Mouse (Mus musculus) heart, adult 18-20 months (tissue): ENCODE results near the gene Slc9a5. TPM values are rescaled to one million over a fixed set of nuclear protein-coding genes. Genes with fewer than 3 reads are reported as not detected.

Source experiments
- DNase-seq, 2 experiments: peaks; one replicate each; pipeline ENCODE4 v3.0.0; 2021 to 2022; ENCODE audit warnings: mixed read lengths in 1 of 2
- total RNA-seq, 2 experiments: library from RNA; stranded (reverse); gene quantifications; 2 replicates each; pipeline ENCODE4 v1.2.3; 2021

Slc9a5 gene
- total RNA-seq, 2 experiments from 2014 or later: 0.37 to 0.39 TPM

- DNase-seq: no peak
Observed at GRCm38 (mm10) chr8:105354549-105354948, 5.9 kb downstream of the Slc9a5 start.

GRCm38 (mm10) chr8:105355179-105356024 lies 6.8 kb downstream of the Slc9a5 start:
- DNase-seq: peak; percentile 58 to 77

GRCm38 (mm10) chr8:105356681-105357080 lies 8.0 kb downstream of the Slc9a5 start:
- no peak for DNase-seq

- no peak for DNase-seq
Observed at GRCm38 (mm10) chr8:105359208-105359607, 10.6 kb downstream of the Slc9a5 start.

GRCm38 (mm10) chr8:105359646-105360045 lies 11.0 kb downstream of the Slc9a5 start:
- no peak for DNase-seq

GRCm38 (mm10) chr8:105361751-105362702 lies 13.4 kb downstream of the Slc9a5 start:
- peak; percentile 42 to 58 for DNase-seq

- DNase-seq: no peak
Observed at GRCm38 (mm10) chr8:105367107-105367506, 18.5 kb downstream of the Slc9a5 start.

- DNase-seq: no peak
Observed at GRCm38 (mm10) chr8:105372473-105372872, 23.8 kb downstream of the Slc9a5 start.

- no peak for DNase-seq
Observed at GRCm38 (mm10) chr8:105373032-105373431, 24.4 kb downstream of the Slc9a5 start, which contains the start of gene Plekhg4. TSS of gene Plekhg4 (plus strand) at chr8:105373274.

- no peak for DNase-seq
Observed at GRCm38 (mm10) chr8:105374513-105374966, 25.9 kb downstream of the Slc9a5 start.

- peak in 1 of 2 experiments; percentile 45 for DNase-seq
Observed at GRCm38 (mm10) chr8:105378673-105379072, 30.0 kb downstream of the Slc9a5 start.

GRCm38 (mm10) chr8:105380308-105380707 lies 31.7 kb downstream of the Slc9a5 start:
- no peak for DNase-seq

- DNase-seq: no peak
Observed at GRCm38 (mm10) chr8:105384070-105384469, 35.4 kb downstream of the Slc9a5 start.

GRCm38 (mm10) chr8:105387151-105387550 lies 38.5 kb downstream of the Slc9a5 start:
- peak in 1 of 2 experiments; percentile 18 for DNase-seq

- peak; percentile 42 to 73 for DNase-seq
Observed at GRCm38 (mm10) chr8:105389096-105389495, 40.5 kb downstream of the Slc9a5 start.

GRCm38 (mm10) chr8:105393089-105393787 lies 44.6 kb downstream of the Slc9a5 start:
- DNase-seq: peak; percentile 25 to 39

GRCm38 (mm10) chr8:105393915-105394314 lies 45.3 kb downstream of the Slc9a5 start:
- DNase-seq: no peak

GRCm38 (mm10) chr8:105397747-105398146 lies 49.1 kb downstream of the Slc9a5 start:
- peak; percentile 68 to 74 for DNase-seq

- no peak for DNase-seq
Observed at GRCm38 (mm10) chr8:105400016-105400415, 51.4 kb downstream of the Slc9a5 start.

- DNase-seq: no peak
Observed at GRCm38 (mm10) chr8:105403467-105403866, 54.8 kb downstream of the Slc9a5 start.

GRCm38 (mm10) chr8:105404496-105404895 lies 55.9 kb downstream of the Slc9a5 start:
- no peak for DNase-seq

- DNase-seq: no peak
Observed at GRCm38 (mm10) chr8:105406416-105406815, 57.8 kb downstream of the Slc9a5 start.
